Mouse (Mus musculus) cortical plate, adult 2 months (tissue): ENCODE measurements around the gene Fezf1. TPM values are rescaled to one million over a fixed set of nuclear protein-coding genes. Genes with fewer than 3 reads are reported as not detected.

Experiments used
- H3K27ac ChIP-seq: fragments of 200-500 bp; 2 replicates; pipeline ENCODE4 v1.5.1; 2012; ENCODE audit warnings: low read length, control low read depth, inconsistent platforms; ENCODE audit not compliant: insufficient read depth
- H3K4me1 ChIP-seq: fragments of 200-500 bp; 2 replicates; pipeline ENCODE4 v1.6.1; 2011; ENCODE audit warnings: low read length; ENCODE audit not compliant: control insufficient read depth, insufficient read depth
- H3K4me3 ChIP-seq: fragments of 200-500 bp; 2 replicates; pipeline ENCODE4 v1.5.1; 2011; ENCODE audit warnings: mild to moderate bottlenecking, low read length, control low read depth; ENCODE audit not compliant: insufficient read depth
- CTCF ChIP-seq: fragments of 200-500 bp; IDR thresholded peaks from 2 replicates; pipeline ENCODE4 v1.5.1; 2011; ENCODE audit warnings: mild to moderate bottlenecking, control low read depth, low read length; ENCODE audit not compliant: insufficient read depth; ENCODE audit errors: extremely low read depth
- POLR2A ChIP-seq: fragments of 200-500 bp; IDR thresholded peaks from 2 replicates; pipeline ENCODE4 v1.6.1; 2011; ENCODE audit warnings: mild to moderate bottlenecking, low read length, control low read depth; ENCODE audit not compliant: insufficient read depth; ENCODE audit errors: extremely low read depth
- polyA plus RNA-seq: library from polyadenylated mRNA; depleted of rRNA; stranded (reverse); fragments of >200 nt; gene quantifications from 2 replicates; pipeline ENCODE4 v1.2.3, GENCODE M21; 2012; rRNA removed

The Fezf1 gene
- polyA plus RNA-seq: 0.06 and 0.11 TPM in 2 replicates

DNA sequence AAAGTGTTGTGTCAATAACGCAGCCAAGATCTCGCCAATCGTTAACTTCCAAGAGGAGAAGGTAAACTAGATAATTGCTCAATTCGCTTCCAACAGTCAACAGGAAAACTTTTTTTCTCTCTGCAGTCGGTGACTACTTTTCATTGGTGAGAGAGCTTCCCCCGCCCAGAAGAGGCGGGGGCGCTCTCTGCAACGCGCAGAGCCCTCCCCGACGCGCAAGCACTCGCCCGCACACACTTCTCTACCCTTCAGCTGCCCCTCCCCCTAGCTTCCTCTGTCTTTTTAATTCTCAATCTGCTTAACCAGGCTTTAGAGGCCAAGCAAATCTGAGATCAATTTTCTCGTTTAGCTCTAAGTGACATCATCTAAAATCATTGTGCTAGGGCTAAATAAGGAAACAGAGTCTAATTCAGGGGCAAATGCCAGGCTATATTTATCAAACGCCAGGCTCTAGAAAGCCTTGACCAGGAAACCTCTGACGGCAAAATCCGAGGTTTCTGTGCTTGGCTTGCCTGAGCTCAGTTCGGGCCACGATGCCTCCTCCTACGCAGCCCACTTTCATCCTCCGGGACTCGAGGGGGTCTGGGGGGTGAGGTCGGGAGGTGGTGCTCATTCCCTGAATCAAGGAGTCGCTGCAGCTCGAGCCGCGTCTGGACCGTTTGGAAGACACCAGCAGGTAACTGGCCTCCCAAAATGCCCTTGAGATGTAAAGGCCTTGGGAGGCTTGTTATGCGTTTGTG is at the start of gene Fezf1:
Gene Fezf1, minus strand, starts transcription at position 50 of the 740 bp plus-strand sequence.
- no peak for TF ChIP-seq POLR2A
- no peak for TF ChIP-seq CTCF
- Histone ChIP-seq H3K4me1 (no peaks in the 10 kb centered on the region), H3K4me3 (no peak within 1 kb of the TSS), H3K27ac (no peak within 1 kb of the TSS)

- TF ChIP-seq POLR2A (no peak), CTCF (no peak)
- no peak overlapping the region for H3K27ac ChIP-seq
- H3K4me1 ChIP-seq: no peaks in the 10 kb centered on the region
- no peak overlapping the region for H3K4me3 ChIP-seq
These were observed 46.5 kb upstream of the Fezf1 start for GRCm38 (mm10) chr6:23294685-23295084.

DNA sequence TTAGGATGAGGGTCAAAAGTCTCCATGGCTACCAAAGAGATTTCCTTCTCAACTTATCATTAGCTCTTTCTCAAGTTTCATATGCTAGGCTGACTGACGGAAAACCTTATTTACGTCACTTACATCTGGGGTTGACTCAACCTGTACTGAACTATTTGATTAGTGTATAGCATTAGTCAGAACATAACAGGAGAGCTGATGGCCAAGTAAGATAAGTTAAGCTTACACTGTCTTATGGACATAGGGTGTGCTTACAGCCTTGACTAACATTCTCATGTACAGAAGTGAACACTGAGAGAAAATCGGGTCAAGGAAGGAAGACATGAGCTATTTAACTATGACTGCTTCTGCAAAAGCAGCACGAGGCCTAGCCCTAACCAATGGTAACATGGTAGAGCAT is 40.6 kb upstream of the Fezf1 start:
- TF ChIP-seq CTCF (no peak), POLR2A (no peak)
- no peaks in the 10 kb centered on the region for H3K4me1 ChIP-seq
- no peak overlapping the region for H3K27ac ChIP-seq
- no peak overlapping the region for H3K4me3 ChIP-seq

DNA sequence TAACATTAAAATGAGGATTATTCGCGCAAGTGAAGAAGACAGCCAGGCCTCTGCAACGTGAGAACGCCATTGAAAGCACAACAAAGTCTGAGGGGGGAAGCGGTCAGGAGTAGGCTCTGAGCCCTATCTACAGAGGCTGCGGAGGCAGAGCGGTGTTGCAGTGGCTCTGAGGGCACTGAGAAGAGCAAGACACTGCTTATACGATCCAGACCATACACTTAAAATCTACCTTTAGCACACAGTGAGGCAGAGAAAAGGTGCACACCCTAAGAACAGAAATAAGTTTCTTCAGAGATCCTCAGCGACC is 33.3 kb upstream of the Fezf1 start:
- H3K4me1 ChIP-seq: no peaks in the 10 kb centered on the region
- no peak overlapping the region for H3K4me3 ChIP-seq
- H3K27ac ChIP-seq: no peak overlapping the region
- no peak for TF ChIP-seq POLR2A
- no peak for TF ChIP-seq CTCF

- H3K4me1 ChIP-seq: no peaks in the 10 kb centered on the region
- H3K27ac ChIP-seq: no peak overlapping the region
- TF ChIP-seq CTCF (no peak), POLR2A (no peak)
- no peak overlapping the region for H3K4me3 ChIP-seq
These were observed 32.8 kb upstream of the Fezf1 start for GRCm38 (mm10) chr6:23280811-23281513.

DNA sequence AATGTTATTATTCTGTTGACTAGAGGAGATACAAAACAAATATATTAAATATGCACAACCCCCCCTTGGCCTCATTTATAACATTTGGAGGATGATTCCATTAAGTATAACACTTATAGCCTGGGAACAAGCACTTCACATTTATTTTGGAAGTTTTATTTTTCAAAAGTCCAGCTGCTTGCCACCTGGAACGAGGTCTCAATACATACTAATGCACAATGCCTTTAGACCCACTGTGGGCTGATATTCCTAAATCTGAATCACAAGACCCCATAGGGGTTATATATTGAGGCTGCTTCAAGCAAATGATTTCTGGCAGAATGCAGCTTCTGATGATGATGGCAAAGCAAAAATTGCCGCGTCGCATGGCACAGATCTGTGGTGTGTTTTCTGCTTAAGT is 25.3 kb upstream of the Fezf1 start:
- no peak for TF ChIP-seq CTCF
- TF ChIP-seq POLR2A: no peak
- no peak overlapping the region for H3K27ac ChIP-seq
- H3K4me1 ChIP-seq: no peaks in the 10 kb centered on the region
- no peak overlapping the region for H3K4me3 ChIP-seq

GRCm38 (mm10) chr6:23272979-23273378 is 24.8 kb upstream of the Fezf1 start:
- Histone ChIP-seq H3K4me1 (no peaks in the 10 kb centered on the region), H3K4me3 (no peak overlapping the region), H3K27ac (no peak overlapping the region)
- no peak for TF ChIP-seq POLR2A
- TF ChIP-seq CTCF: no peak

GRCm38 (mm10) chr6:23272542-23272941 is 24.4 kb upstream of the Fezf1 start:
- H3K4me3 ChIP-seq: no peak overlapping the region
- no peak overlapping the region for H3K27ac ChIP-seq
- TF ChIP-seq CTCF (no peak), POLR2A (no peak)
- no peaks in the 10 kb centered on the region for H3K4me1 ChIP-seq

DNA sequence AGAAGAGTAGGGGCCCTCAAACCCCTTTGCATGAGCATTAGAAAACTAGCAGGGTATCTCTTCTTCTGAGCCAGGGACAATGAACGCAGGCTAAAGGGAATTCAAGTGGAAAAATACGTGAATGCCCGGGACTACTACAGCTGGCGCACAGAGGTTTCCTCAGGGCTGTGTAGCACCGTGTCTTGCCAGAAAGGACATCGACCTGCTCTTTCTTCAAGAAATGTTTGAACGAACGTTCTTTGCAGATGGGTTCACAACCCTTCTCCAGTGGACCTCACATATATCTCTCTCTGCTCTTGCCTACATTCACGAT is 12.5 kb upstream of the Fezf1 start:
- H3K4me3 ChIP-seq: no peak overlapping the region
- TF ChIP-seq POLR2A: no peak
- TF ChIP-seq CTCF: no peak

GRCm38 (mm10) chr6:23260016-23260737 is 12.0 kb upstream of the Fezf1 start:
- no peak overlapping the region for H3K27ac ChIP-seq
- TF ChIP-seq POLR2A: no peak
- no peak for TF ChIP-seq CTCF
- no peaks in the 10 kb centered on the region for H3K4me1 ChIP-seq
- no peak overlapping the region for H3K4me3 ChIP-seq

More for the DNA sequence above, 12.5 kb upstream of the Fezf1 start:
- Histone ChIP-seq H3K27ac (no peak overlapping the region), H3K4me1 (no peaks in the 10 kb centered on the region)
